Mouse (Mus musculus) spleen, postnatal 0 days (tissue): Measurements from ENCODE around the gene Prl2c1. TPM values are rescaled to one million over a fixed set of nuclear protein-coding genes. Genes with fewer than 3 reads are reported as not detected.

Source experiments
- polyA plus RNA-seq: library from polyadenylated mRNA; unstranded; fragments of >200 nt; fragmentation: Nextera tagmentation; extraction: Ambion mirVana; gene quantifications from 2 replicates; pipeline ENCODE4 v1.2.1, GENCODE M21; 2015

Gene Prl2c1
- polyA plus RNA-seq, result not detected in 2 replicates

DNA sequence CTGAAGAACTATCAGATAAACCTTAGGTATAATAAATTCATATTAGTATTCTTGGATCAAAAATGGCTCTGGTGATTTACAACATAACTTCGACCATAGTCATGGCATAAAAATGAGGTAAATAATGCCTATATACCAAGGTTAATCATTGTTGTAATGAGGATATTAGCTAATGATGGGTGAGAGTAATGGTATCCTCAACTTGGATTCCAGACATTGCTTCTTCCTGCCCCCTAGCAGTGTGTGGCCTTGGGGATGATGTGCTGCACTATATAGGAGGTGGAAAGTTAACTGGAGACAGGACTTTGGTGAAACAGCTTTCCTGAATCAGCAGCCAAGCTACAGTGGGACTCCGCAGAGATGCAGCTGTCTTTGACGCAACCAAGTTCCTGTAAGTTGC, at the start of gene Prl2c1:
Gene Prl2c1 (plus strand): TSS at position 301 of the 400 bp plus-strand sequence.

DNA sequence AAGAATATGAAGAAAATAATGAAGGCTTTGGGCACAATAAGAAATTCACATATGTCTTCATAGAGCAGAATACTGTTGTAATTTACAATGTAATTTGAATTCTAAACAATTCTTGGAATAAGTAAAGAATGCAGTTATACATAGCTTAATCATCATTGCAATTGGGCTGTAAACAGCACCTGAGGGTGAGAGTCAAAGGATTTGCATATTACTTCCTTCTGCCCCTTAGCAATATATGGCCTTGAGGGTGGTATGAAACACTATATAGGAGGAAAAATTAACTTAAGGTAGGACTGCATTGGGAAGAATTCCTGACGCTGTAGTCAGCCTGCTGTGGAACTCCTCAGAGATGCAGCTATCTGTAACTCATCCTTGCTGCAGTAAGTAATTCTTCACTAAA, 47.8 kb upstream of the Prl2c1 start, which contains the start of gene Prl2a1:
Gene Prl2a1 (plus strand): TSS at position 301 of the 400 bp plus-strand sequence.

Other genes with a start within 250 kb of the Prl2c1 start
- not detected in 2 replicates for gene Prl7b1, start 238.8 kb upstream of the Prl2c1 start, polyA plus RNA-seq
- not detected in 2 replicates for gene Prl7a1, start 206.8 kb upstream of the Prl2c1 start, polyA plus RNA-seq
- not detected in 2 replicates for gene Prl7a2, start 181.3 kb upstream of the Prl2c1 start, polyA plus RNA-seq
- gene Prl7d1, start 132.6 kb upstream of the Prl2c1 start, polyA plus RNA-seq, result not detected in 2 replicates
- not detected in 2 replicates for gene Prl7c1, start 68.5 kb upstream of the Prl2c1 start, polyA plus RNA-seq
- not detected in 2 replicates for gene Prl2a1, start 47.7 kb upstream of the Prl2c1 start, polyA plus RNA-seq
- not detected in 2 replicates for gene Prl4a1, start 166.9 kb downstream of the Prl2c1 start, polyA plus RNA-seq